ENCODE assay signal across 20 mouse cellular contexts in genomic region chr15:80319315-80319714, GRCm38 (mm10). TPM values are rescaled to one million over a fixed set of nuclear protein-coding genes. Genes with fewer than 3 reads are reported as not detected.
DNase-seq lines count a peak whose midpoint lies in the region; ATAC-seq and TF ChIP-seq lines count a peak whose summit lies in the region.
"Had no signal": no experiment of that assay in that cellular context is flagged by ENCODE, and none has a peak within 500 bp of the region (broad histone marks: within the 10 kb centered on the region; RNA-seq: fewer than 3 reads in every experiment).

No protein-coding gene starts in this region.

- no peaks in the 10 kb centered on the region for H3K36me3 ChIP-seq in midbrain, embryonic 11.5 days (ENCODE audit: control insufficient read depth, insufficient read depth, low read length)
- H3K36me3 ChIP-seq in midbrain, postnatal 0 days (ENCODE audit: insufficient read depth, low read length) = no peaks in the 10 kb centered on the region
- H3K36me3 ChIP-seq in limb, embryonic 11.5 days (ENCODE audit: control insufficient read depth, insufficient read depth, low read length) = no peaks in the 10 kb centered on the region
- H3K36me3 ChIP-seq: G1E; heart, embryonic 13.5 days; hindbrain, embryonic 12.5 days; liver, embryonic 12.5 days; lung, embryonic 15.5 days had no signal

- H3K4me2 ChIP-seq in midbrain, embryonic 11.5 days = no peak overlapping the region
- no peak overlapping the region for H3K4me2 ChIP-seq in midbrain, postnatal 0 days (ENCODE audit: low read depth, low read length, poor library complexity, severe bottlenecking)
- peak overlapping the region; percentile 22; the same call in 1 of the 2 replicates for H3K4me2 ChIP-seq in limb, embryonic 11.5 days (ENCODE audit: low read depth, severe bottlenecking)
- H3K4me2 ChIP-seq: heart, embryonic 13.5 days; hindbrain, embryonic 12.5 days; liver, embryonic 12.5 days; lung, embryonic 15.5 days had no signal

- peak overlapping the region; percentile 3; the same call in 1 of the 2 replicates for H3K9ac ChIP-seq in midbrain, embryonic 11.5 days (ENCODE audit: low read length)
- H3K9ac ChIP-seq in midbrain, postnatal 0 days (replicated peaks; ENCODE audit: low read length, poor library complexity, severe bottlenecking) = no peak overlapping the region
- H3K9ac ChIP-seq in limb, embryonic 11.5 days (ENCODE audit: low read length) = no peak overlapping the region
- H3K9ac ChIP-seq: heart, embryonic 13.5 days; hindbrain, embryonic 12.5 days; liver, embryonic 12.5 days; lung, embryonic 15.5 days had no signal

- H3K27me3 ChIP-seq in midbrain, embryonic 11.5 days (ENCODE audit: control insufficient read depth, insufficient read depth, low read length) = no peaks in the 10 kb centered on the region
- H3K27me3 ChIP-seq in midbrain, postnatal 0 days (ENCODE audit: insufficient read depth, low read length) = no peaks in the 10 kb centered on the region
- no peaks in the 10 kb centered on the region for H3K27me3 ChIP-seq in limb, embryonic 11.5 days (ENCODE audit: control insufficient read depth, insufficient read depth, low read length)
- H3K27me3 ChIP-seq: lung, embryonic 15.5 days had no signal

- H3K27ac ChIP-seq in midbrain, embryonic 11.5 days (ENCODE audit: low read depth, low read length) = no peak overlapping the region
- no peak overlapping the region for H3K27ac ChIP-seq in midbrain, postnatal 0 days (ENCODE audit: low read depth, low read length)
- H3K27ac ChIP-seq in limb, embryonic 11.5 days (replicated peaks; ENCODE audit: low read depth, low read length) = peak overlapping the region; percentile 51; the same call in 1 of the 2 replicates
- H3K27ac ChIP-seq: heart, embryonic 13.5 days; hindbrain, embryonic 12.5 days; liver, embryonic 12.5 days; lung, embryonic 15.5 days had no signal

- no peaks in the 10 kb centered on the region for H3K9me3 ChIP-seq in midbrain, embryonic 11.5 days (ENCODE audit: control insufficient read depth, low read length)
- no peaks in the 10 kb centered on the region for H3K9me3 ChIP-seq in midbrain, postnatal 0 days (ENCODE audit: low read length)
- no peaks in the 10 kb centered on the region for H3K9me3 ChIP-seq in limb, embryonic 11.5 days (ENCODE audit: control insufficient read depth, low read length)
- H3K9me3 ChIP-seq: G1E; heart, embryonic 13.5 days; hindbrain, embryonic 12.5 days; liver, embryonic 12.5 days; lung, embryonic 15.5 days had no signal

- WGBS in midbrain, embryonic 11.5 days = 56% methylated on average over 2 of the region's 2 CpGs
- WGBS in midbrain, postnatal 0 days = 71% methylated on average over 2 of the region's 2 CpGs
- WGBS in limb, embryonic 11.5 days = 56% methylated on average over 2 of the region's 2 CpGs

- no peak for ATAC-seq in midbrain, embryonic 11.5 days (ENCODE audit: low FRiP score)
- ATAC-seq in midbrain, postnatal 0 days (ENCODE audit: low FRiP score) = no peak
- no peak for ATAC-seq in limb, embryonic 11.5 days (ENCODE audit: insufficient number of reproducible peaks, low FRiP score, low TSS enrichment, low read depth)
- ATAC-seq: liver, embryonic 12.5 days had no signal

- DNase-seq in adrenal gland, postnatal 14 days = peak; percentile 24
- DNase-seq in adrenal gland, adult 2 months = no peak
- no peak for DNase-seq in midbrain, embryonic 11.5 days (ENCODE audit: low spot score, missing footprints)
- no peak for DNase-seq in midbrain, postnatal 0 days (ENCODE audit: low spot score)
- peak; percentile 62 for DNase-seq in Muller cell, postnatal 12 days (ENCODE audit: inconsistent ontology term)
- DNase-seq in limb, embryonic 11.5 days (ENCODE audit: low spot score) = no peak
- no peak for DNase-seq in heart, adult 11 months
- no peak for DNase-seq in right cerebral cortex, postnatal 14 days
- DNase-seq: adrenal gland, postnatal 25 days; cerebellum, postnatal 36 days; kidney, adult 18-20 months; kidney, postnatal 4 days; thymus, postnatal 14 days had no signal

- H3K4me3 ChIP-seq in midbrain, embryonic 11.5 days (ENCODE audit: low read depth, low read length) = no peak overlapping the region
- H3K4me3 ChIP-seq in midbrain, postnatal 0 days (ENCODE audit: low read depth, low read length) = no peak overlapping the region
- H3K4me3 ChIP-seq in limb, embryonic 11.5 days (ENCODE audit: low read depth, low read length) = no peak overlapping the region
- H3K4me3 ChIP-seq: heart, embryonic 13.5 days; hindbrain, embryonic 12.5 days; liver, embryonic 12.5 days; lung, embryonic 15.5 days had no signal

- TF ChIP-seq CTCF in midbrain, postnatal 0 days (IDR thresholded peaks at IDR 0.05) = no peak

- H3K4me1 ChIP-seq in midbrain, embryonic 11.5 days (ENCODE audit: control insufficient read depth, insufficient read depth, low read length) = peaks cover 17% of the 10 kb centered on the region
- H3K4me1 ChIP-seq in midbrain, postnatal 0 days (ENCODE audit: insufficient read depth, low read length) = no peaks in the 10 kb centered on the region; the same call in 1 of the 2 replicates
- peaks cover 11% of the 10 kb centered on the region for H3K4me1 ChIP-seq in limb, embryonic 11.5 days (ENCODE audit: control insufficient read depth, insufficient read depth, low read length)
- H3K4me1 ChIP-seq: heart, embryonic 13.5 days; liver, embryonic 12.5 days had no signal

RNA-seq across cellular contexts. Expression of gene Cacna1i, which starts 32.3 kb away (rescaled TPM):
- total RNA-seq in adrenal gland, postnatal 14 days (2021) = 0.63 and 0.83 TPM in 2 replicates
- total RNA-seq in adrenal gland, adult 2 months (2021) = 1 to 10 TPM in 1 of 2 experiments, under 1 TPM in 1; 0.46 to 1.1 TPM
- 0.81 and 0.85 TPM in 2 replicates for polyA plus RNA-seq in adrenal gland, adult 2 months (2012; rRNA removed)
- 0.03 and 0.05 TPM in 2 replicates for polyA plus RNA-seq in midbrain, embryonic 11.5 days (2014; fragmentation: Nextera tagmentation; extraction: Ambion mirVana)
- total RNA-seq in midbrain, postnatal 0 days (2014; rRNA removed) = 14.6 and 23.2 TPM in 2 replicates
- polyA plus RNA-seq in midbrain, postnatal 0 days (2015; fragmentation: Nextera tagmentation; extraction: Ambion mirVana) = 0.65 and 1.1 TPM in 2 replicates
- 0.01 TPM in 1 of 2 replicates, not detected in the other for polyA plus RNA-seq in limb, embryonic 11.5 days (2014; fragmentation: Nextera tagmentation; extraction: Ambion mirVana)
- total RNA-seq: megakaryocyte-erythroid progenitor cell, adult 5-6 weeks had no signal
- polyA plus RNA-seq: embryonic facial prominence, embryonic 11.5 days; G1E; heart, embryonic 13.5 days; lung, embryonic 15.5 days had no signal

RNA-seq across cellular contexts. Expression of gene Rps19bp1, which starts 55.2 kb away (rescaled TPM):
- 34.7 and 35.1 TPM in 2 replicates for total RNA-seq in adrenal gland, postnatal 14 days (2021)
- 10 to 100 TPM; 41.8 to 45.8 TPM for total RNA-seq in adrenal gland, adult 2 months (2021)
- 20.0 and 21.3 TPM in 2 replicates for polyA plus RNA-seq in adrenal gland, adult 2 months (2012; rRNA removed)
- polyA plus RNA-seq in midbrain, embryonic 11.5 days (2014; fragmentation: Nextera tagmentation; extraction: Ambion mirVana) = 70.9 and 75.4 TPM in 2 replicates
- 34.5 and 43.8 TPM in 2 replicates for total RNA-seq in midbrain, postnatal 0 days (2014; rRNA removed)
- 86.9 and 87.1 TPM in 2 replicates for polyA plus RNA-seq in midbrain, postnatal 0 days (2015; fragmentation: Nextera tagmentation; extraction: Ambion mirVana)
- 74.7 and 79.0 TPM in 2 replicates for polyA plus RNA-seq in limb, embryonic 11.5 days (2014; fragmentation: Nextera tagmentation; extraction: Ambion mirVana)

Comparison
In these comparisons a context has a peak if more than half of its experiments do, and no peak if none do; other contexts are left out.
1. DNase-seq: peak in adrenal gland, postnatal 14 days (single experiment) and Muller cell, postnatal 12 days (single experiment); none in adrenal gland, adult 2 months (single experiment), midbrain, embryonic 11.5 days (single experiment), midbrain, postnatal 0 days (single experiment), limb, embryonic 11.5 days (single experiment), heart, adult 11 months (single experiment) and right cerebral cortex, postnatal 14 days (single experiment).